Comparison of ENCODE assay signal across 25 mouse cellular contexts in the genomic region with DNA sequence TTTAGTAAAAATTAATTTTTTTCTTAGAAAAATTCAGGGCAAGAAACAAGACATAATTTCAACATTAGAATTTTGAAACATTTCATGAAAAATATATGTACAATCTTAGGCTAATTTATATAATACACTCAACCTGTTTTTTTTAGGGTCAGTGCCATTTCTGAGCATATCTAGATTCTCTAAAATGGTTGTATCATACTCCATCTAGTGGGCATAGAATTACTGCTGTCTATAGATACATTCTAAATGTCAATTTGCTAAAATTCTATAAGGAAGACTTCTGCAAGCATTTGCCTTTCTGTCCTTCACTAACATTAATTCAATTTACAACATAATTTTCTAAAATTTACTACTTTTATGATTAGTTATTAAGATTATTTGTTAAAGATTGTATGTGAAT.
DNase-seq lines count a peak whose midpoint lies in the region; ATAC-seq and TF ChIP-seq lines count a peak whose summit lies in the region.
"Had no signal": no experiment of that assay in that cellular context is flagged by ENCODE, and none has a peak within 500 bp of the region (broad histone marks: within the 10 kb centered on the region; RNA-seq: fewer than 3 reads in every experiment).

No protein-coding gene starts in this region.

- H3K4me2 ChIP-seq in intestine, postnatal 0 days (replicated peaks; ENCODE audit: low read depth): no peak overlapping the region
- H3K4me2 ChIP-seq in intestine, embryonic 15.5 days (replicated peaks): no peak overlapping the region
- H3K4me2 ChIP-seq in lung, embryonic 14.5 days: no peak overlapping the region
- no peak overlapping the region for H3K4me2 ChIP-seq in stomach, postnatal 0 days (replicated peaks; ENCODE audit: low read depth)
- H3K4me2 ChIP-seq: heart, embryonic 15.5 days; hindbrain, embryonic 14.5 days; limb, embryonic 15.5 days; midbrain, embryonic 15.5 days; neural tube, embryonic 13.5 days had no signal

- ATAC-seq in intestine, postnatal 0 days: no peak
- ATAC-seq in intestine, embryonic 15.5 days: no peak
- no peak for ATAC-seq in lung, embryonic 14.5 days (ENCODE audit: insufficient read depth)
- no peak for ATAC-seq in stomach, postnatal 0 days (ENCODE audit: low FRiP score, low TSS enrichment)
- ATAC-seq: CD4-positive, CD25-positive, alpha-beta regulatory T cell, adult 4 months; midbrain, embryonic 15.5 days had no signal

- H3K27ac ChIP-seq in intestine, postnatal 0 days (ENCODE audit: low read depth, low read length): no peak overlapping the region
- H3K27ac ChIP-seq in intestine, embryonic 15.5 days: no peak overlapping the region
- H3K27ac ChIP-seq in lung, embryonic 14.5 days (ENCODE audit: low read depth): no peak overlapping the region
- no peak overlapping the region for H3K27ac ChIP-seq in stomach, postnatal 0 days (replicated peaks)
- H3K27ac ChIP-seq: heart, embryonic 15.5 days; hindbrain, embryonic 14.5 days; limb, embryonic 15.5 days; midbrain, embryonic 15.5 days; neural tube, embryonic 13.5 days had no signal

- no peak overlapping the region for H3K4me3 ChIP-seq in intestine, postnatal 0 days (ENCODE audit: low read depth, low read length)
- no peak overlapping the region for H3K4me3 ChIP-seq in intestine, embryonic 15.5 days (replicated peaks)
- no peak overlapping the region for H3K4me3 ChIP-seq in lung, embryonic 14.5 days (ENCODE audit: low read depth, low read length)
- H3K4me3 ChIP-seq in stomach, postnatal 0 days (ENCODE audit: low read depth, low read length): no peak overlapping the region
- H3K4me3 ChIP-seq: heart, embryonic 15.5 days; limb, embryonic 15.5 days; midbrain, embryonic 15.5 days; myocyte; neural tube, embryonic 13.5 days had no signal

- H3K9ac ChIP-seq in intestine, postnatal 0 days (ENCODE audit: low read depth, low read length): no peak overlapping the region
- no peak overlapping the region for H3K9ac ChIP-seq in intestine, embryonic 15.5 days
- no peak overlapping the region for H3K9ac ChIP-seq in lung, embryonic 14.5 days
- no peak overlapping the region for H3K9ac ChIP-seq in stomach, postnatal 0 days (ENCODE audit: low read length)
- H3K9ac ChIP-seq: heart, embryonic 15.5 days; hindbrain, embryonic 14.5 days; limb, embryonic 15.5 days; midbrain, embryonic 15.5 days; neural tube, embryonic 13.5 days had no signal

- DNase-seq in embryo, embryonic 10.5 days (ENCODE audit: low spot score): peak; percentile 3
- DNase-seq in embryo, embryonic 10 days (ENCODE audit: low spot score): no peak
- peak; percentile 7 for DNase-seq in lung, embryonic 14.5 days
- DNase-seq in lung, postnatal 25 days (ENCODE audit: low spot score): no peak
- no peak for DNase-seq in stomach, postnatal 0 days (ENCODE audit: low spot score)
- DNase-seq: adrenal gland, postnatal 36 days; cerebellum, adult 11-12 months; heart, postnatal 36 days; kidney, postnatal 36 days; left cerebral cortex, postnatal 4 days; lung, adult 18-20 months; lung, postnatal 14 days; right cerebral cortex, adult 18-20 months; right cerebral cortex, postnatal 4 days; thymus, adult 18-20 months; thymus, postnatal 36 days had no signal

- no peaks in the 10 kb centered on the region for H3K36me3 ChIP-seq in intestine, postnatal 0 days (ENCODE audit: control insufficient read depth, insufficient read depth)
- no peaks in the 10 kb centered on the region for H3K36me3 ChIP-seq in intestine, embryonic 15.5 days
- no peaks in the 10 kb centered on the region for H3K36me3 ChIP-seq in lung, embryonic 14.5 days (ENCODE audit: insufficient read depth)
- H3K36me3 ChIP-seq in stomach, postnatal 0 days (ENCODE audit: control insufficient read depth, insufficient read depth, low read length): no peaks in the 10 kb centered on the region
- H3K36me3 ChIP-seq: heart, embryonic 15.5 days; limb, embryonic 15.5 days; midbrain, embryonic 15.5 days; neural tube, embryonic 13.5 days had no signal

- peak; percentile 26 for TF ChIP-seq CTCF in intestine, postnatal 0 days (IDR thresholded peaks at IDR 0.05; ENCODE audit: low read depth)
- no peak for TF ChIP-seq CTCF in lung, embryonic 14.5 days (IDR thresholded peaks at IDR 0.05; ENCODE audit: low read depth)
- TF ChIP-seq CTCF in stomach, postnatal 0 days (IDR thresholded peaks at IDR 0.05; ENCODE audit: low read depth): peak; percentile 39; the same call in 1 of the 2 replicates

- no peak for TF ChIP-seq EP300 in stomach, postnatal 0 days (optimal IDR thresholded peaks at IDR 0.05)

- H3K4me1 ChIP-seq in intestine, postnatal 0 days (replicated peaks; ENCODE audit: control insufficient read depth, insufficient read depth, low read length): no peaks in the 10 kb centered on the region
- H3K4me1 ChIP-seq in intestine, embryonic 15.5 days (replicated peaks): no peaks in the 10 kb centered on the region
- no peaks in the 10 kb centered on the region for H3K4me1 ChIP-seq in lung, embryonic 14.5 days (ENCODE audit: insufficient read depth)
- no peaks in the 10 kb centered on the region for H3K4me1 ChIP-seq in stomach, postnatal 0 days (replicated peaks; ENCODE audit: control insufficient read depth, insufficient read depth)
- H3K4me1 ChIP-seq: heart, embryonic 15.5 days; limb, embryonic 15.5 days; midbrain, embryonic 15.5 days; neural tube, embryonic 13.5 days had no signal

- H3K9me3 ChIP-seq in intestine, postnatal 0 days (ENCODE audit: control insufficient read depth): no peaks in the 10 kb centered on the region
- H3K9me3 ChIP-seq in intestine, embryonic 15.5 days: no peaks in the 10 kb centered on the region
- no peaks in the 10 kb centered on the region for H3K9me3 ChIP-seq in lung, embryonic 14.5 days (ENCODE audit: low read depth, low read length)
- no peaks in the 10 kb centered on the region for H3K9me3 ChIP-seq in stomach, postnatal 0 days (ENCODE audit: control insufficient read depth, low read length)
- H3K9me3 ChIP-seq: heart, embryonic 15.5 days; limb, embryonic 15.5 days; midbrain, embryonic 15.5 days; neural tube, embryonic 13.5 days had no signal

- H3K27me3 ChIP-seq in intestine, postnatal 0 days (replicated peaks; ENCODE audit: control insufficient read depth, insufficient read depth, low read length): no peaks in the 10 kb centered on the region
- H3K27me3 ChIP-seq in intestine, embryonic 15.5 days (replicated peaks): no peaks in the 10 kb centered on the region
- H3K27me3 ChIP-seq in lung, embryonic 14.5 days (ENCODE audit: insufficient read depth, low read length): no peaks in the 10 kb centered on the region
- no peaks in the 10 kb centered on the region for H3K27me3 ChIP-seq in stomach, postnatal 0 days (ENCODE audit: control insufficient read depth, insufficient read depth, low read length)
- H3K27me3 ChIP-seq: heart, embryonic 15.5 days; limb, embryonic 15.5 days; midbrain, embryonic 15.5 days; neural tube, embryonic 13.5 days had no signal

Comparison
In these comparisons a context has a peak if more than half of its experiments do, and no peak if none do; other contexts are left out.
1. DNase-seq: peak in embryo, embryonic 10.5 days (single experiment) and lung, embryonic 14.5 days (single experiment); none in embryo, embryonic 10 days (single experiment), lung, postnatal 25 days (single experiment) and stomach, postnatal 0 days (single experiment).